Mouse (Mus musculus): ENCODE data around the gene Glis2. TPM values are rescaled to one million over a fixed set of nuclear protein-coding genes. Genes with fewer than 3 reads are reported as not detected.

Gene Glis2
- 10 to 100 TPM; 12.9 to 16.2 TPM for total RNA-seq (2021)
- long read RNA-seq, experiment 1, partial matches to known transcripts = 1 of 9 reads
- long read RNA-seq, experiment 1, other reads (novel, unspliced or antisense) = 6 of 9 reads
- long read RNA-seq, experiment 2, partial matches to known transcripts = 2 of 5 reads
- long read RNA-seq, experiment 2, other reads (novel, unspliced or antisense) = 2 of 5 reads

DNA sequence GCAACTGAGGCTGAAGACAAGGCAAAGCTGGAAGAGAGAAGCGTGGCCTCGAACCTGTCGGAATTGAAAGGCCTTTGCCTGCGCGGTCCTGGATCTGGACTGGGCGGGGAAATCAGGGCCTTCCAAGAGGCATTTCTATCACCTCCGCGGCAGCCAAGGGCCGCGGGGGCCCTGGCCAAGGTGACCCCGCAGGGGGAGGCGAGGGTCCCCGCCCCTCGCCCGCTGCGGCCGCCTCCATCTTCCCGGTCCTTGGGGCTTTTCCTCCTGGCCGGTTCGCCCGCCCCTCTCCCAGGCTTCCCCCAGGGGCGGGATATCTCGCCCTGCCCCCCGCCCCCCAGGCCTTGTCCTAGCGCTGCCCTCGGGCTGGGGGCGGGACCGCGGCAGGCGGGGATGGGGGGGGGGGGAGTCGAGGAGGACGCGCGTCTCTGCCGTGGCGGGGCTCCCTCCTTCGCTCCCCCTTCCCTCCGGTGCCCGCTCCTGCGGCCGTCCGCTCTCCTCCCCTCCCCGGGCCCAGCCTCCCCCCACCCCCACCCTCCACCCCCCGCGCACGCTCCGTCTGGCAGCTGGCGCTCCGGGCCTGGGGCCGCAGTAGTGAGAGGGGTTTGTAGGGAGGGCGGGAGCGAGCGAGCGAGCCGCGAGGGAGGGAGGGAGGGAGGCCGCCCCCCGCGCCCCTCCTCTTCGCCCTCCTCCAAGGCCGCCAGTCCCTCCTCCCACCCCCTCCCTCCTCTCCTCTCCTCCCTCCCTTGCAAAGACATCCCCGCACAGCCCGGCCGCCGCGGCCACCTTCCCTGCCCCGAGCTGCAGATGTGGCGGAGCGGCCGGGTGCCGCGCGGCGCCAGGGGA, at the start of gene Glis2:
Gene Glis2, plus strand, starts transcription at position 743 of the 843 bp plus-strand sequence.
- intact Hi-C loops (cut with DNase I) = no loop called here
- DNase-seq (ENCODE audit: extremely low spot score in 1 of 2, low spot score in 2 of 2) = peak; percentile 45 to 52

DNA sequence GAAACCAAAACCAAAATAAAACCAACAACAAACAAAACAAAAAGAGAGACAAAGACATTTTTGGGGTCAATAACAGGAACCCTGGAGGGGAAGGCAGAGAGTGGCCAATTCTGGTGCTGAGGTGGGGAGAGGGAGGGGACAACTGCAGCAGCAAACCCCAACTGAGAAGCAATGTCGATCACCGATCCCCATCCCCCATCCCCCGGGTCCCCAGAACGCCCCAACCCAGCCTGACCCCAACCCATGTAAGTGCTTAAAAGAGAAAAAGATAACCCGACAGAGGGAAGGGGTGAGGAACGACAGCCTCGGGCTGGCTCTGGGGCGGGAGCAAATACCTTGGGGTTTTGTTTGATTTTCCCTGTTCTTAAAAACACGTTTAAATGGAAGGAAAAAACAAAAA, 49.7 kb upstream of the Glis2 start:
- intact Hi-C loops (cut with DNase I) = loop anchor here (5.0 kb wide), 1 partner anchor 128 kb away; no protein-coding TSS in a partner anchor
- no peak overlapping the region for H3K4me3 ChIP-seq
- no peak for DNase-seq (ENCODE audit: extremely low spot score in 1 of 2, low spot score in 2 of 2)
- no peak overlapping the region for H3K27ac ChIP-seq
- TF ChIP-seq CTCF (IDR thresholded peaks at IDR 0.05) = no peak

More for the DNA sequence above, at the start of gene Glis2:
- TF ChIP-seq CTCF (IDR thresholded peaks at IDR 0.05) = no peak
- Histone ChIP-seq H3K27ac (peak within 1 kb of the TSS; percentile 90), H3K4me3 (peak within 1 kb of the TSS; percentile 80)

DNA sequence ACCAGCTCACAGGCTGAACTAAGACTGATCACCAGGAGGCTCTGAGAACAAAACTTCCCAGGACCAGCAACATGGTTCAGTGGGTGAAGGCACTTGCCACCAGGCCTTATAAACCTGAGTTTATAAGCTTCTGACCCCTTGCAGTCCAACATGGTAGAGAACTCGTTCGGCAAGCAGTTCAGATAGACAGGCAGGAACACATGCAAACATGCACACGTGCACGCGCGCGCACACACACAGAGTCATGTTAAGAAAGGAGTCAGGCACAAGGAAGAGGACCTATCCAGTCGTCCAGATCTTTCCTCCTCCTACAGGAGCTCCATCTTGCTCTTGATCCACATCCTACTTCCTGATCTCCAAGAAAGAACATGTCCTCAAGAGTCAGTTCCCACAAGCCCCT, 47.7 kb upstream of the Glis2 start:
- intact Hi-C loops (cut with DNase I) = no loop called here
- TF ChIP-seq CTCF (IDR thresholded peaks at IDR 0.05) = no peak
- H3K4me3 ChIP-seq = no peak overlapping the region

DNA sequence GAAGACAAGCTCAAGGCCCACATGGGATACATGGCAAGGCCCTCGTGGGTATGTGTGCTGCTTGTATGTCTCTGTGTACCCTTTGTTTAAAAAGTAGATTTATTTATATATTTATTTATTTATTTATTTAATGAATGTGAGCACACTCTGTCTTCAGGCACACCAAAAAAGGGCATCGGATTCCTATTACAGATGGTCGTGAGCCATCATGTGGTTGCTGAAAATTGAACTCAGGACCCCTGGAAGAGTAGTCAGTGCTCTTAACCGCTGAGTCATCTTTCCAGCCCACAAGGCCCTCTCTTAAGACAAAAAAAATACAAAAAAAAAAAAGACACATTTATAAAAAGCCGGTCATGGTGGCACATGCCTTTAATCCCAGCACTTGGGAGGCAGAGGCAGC, 46.9 kb upstream of the Glis2 start:
- no peak for TF ChIP-seq CTCF (IDR thresholded peaks at IDR 0.05)
- DNase-seq (ENCODE audit: extremely low spot score in 1 of 2, low spot score in 2 of 2) = no peak
- Histone ChIP-seq H3K27ac (no peak overlapping the region), H3K4me3 (no peak overlapping the region)
- intact Hi-C loops (cut with DNase I) = no loop called here

More for the DNA sequence above, 47.7 kb upstream of the Glis2 start:
- DNase-seq (ENCODE audit: extremely low spot score in 1 of 2, low spot score in 2 of 2) = no peak
- no peak overlapping the region for H3K27ac ChIP-seq

DNA sequence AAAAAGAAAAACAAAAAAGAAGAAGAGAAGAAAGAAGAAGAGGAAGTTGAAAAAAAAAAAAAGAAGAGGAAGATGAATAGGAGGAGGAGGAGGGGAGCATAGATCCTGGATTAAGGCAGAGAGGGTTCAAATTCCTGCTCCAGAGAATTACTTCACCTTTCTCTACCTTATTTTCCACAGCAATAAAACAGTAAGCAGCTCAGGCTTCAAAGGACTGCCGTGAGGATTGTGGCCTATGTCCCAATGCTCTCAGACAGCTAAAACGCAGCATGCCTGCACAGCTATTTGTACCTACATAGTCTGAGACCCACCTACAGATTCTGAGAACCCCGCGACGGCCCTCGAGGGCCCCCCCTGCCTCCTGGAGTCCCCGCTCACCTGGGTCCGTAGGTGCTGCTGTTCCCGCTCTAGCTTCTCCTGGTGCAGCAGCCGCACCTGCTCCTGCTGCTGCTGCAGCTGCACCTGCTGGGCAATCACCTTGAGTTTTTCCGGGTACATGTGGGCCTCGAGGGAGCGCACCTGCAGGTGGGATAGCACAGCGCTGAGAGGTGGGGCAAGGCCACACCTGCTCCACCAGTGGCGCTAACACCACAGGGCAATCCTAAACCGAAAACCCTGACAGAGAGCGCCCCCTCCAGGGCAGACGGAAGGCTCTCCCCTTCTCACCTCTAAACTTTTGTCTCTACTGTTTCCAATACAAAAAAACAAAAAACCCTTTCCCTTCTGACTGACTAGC, 45.4 kb upstream of the Glis2 start:
- Histone ChIP-seq H3K27ac (no peak overlapping the region), H3K4me3 (no peak overlapping the region)
- intact Hi-C loops (cut with DNase I) = no loop called here
- TF ChIP-seq CTCF (IDR thresholded peaks at IDR 0.05) = no peak; the same call in 1 of the 2 replicates
- no peak for DNase-seq (ENCODE audit: extremely low spot score in 1 of 2, low spot score in 2 of 2)

DNA sequence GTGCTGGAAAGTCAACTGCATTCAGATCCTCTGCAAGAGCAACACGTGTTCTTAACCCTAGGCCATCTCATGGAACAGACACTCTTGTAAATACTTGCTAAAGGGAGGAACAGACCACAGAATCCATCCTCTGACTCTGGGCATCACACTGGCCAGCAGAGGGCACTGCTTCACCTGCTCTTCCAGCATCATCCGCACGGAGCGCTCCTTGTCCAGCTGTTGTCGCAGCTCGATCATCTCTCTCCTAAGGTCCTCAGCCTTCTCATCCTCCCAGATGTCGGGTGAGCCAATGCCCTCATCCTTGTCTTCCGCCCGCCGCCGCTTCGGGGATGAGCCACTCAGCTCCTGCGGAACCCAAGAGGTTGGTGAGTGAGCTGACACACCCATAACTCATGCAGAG, 43.5 kb upstream of the Glis2 start:
- peak; percentile 58 to 66 for DNase-seq (ENCODE audit: extremely low spot score in 1 of 2, low spot score in 2 of 2)
- Histone ChIP-seq H3K4me3 (no peak overlapping the region), H3K27ac (no peak overlapping the region)
- intact Hi-C loops (cut with DNase I) = loop anchor here (2.0 to 10.0 kb wide), 2 partner anchors 56 to 476 kb away; partner anchors contain the start of gene Trap1
- TF ChIP-seq CTCF (IDR thresholded peaks at IDR 0.05) = peak; percentile 98

DNA sequence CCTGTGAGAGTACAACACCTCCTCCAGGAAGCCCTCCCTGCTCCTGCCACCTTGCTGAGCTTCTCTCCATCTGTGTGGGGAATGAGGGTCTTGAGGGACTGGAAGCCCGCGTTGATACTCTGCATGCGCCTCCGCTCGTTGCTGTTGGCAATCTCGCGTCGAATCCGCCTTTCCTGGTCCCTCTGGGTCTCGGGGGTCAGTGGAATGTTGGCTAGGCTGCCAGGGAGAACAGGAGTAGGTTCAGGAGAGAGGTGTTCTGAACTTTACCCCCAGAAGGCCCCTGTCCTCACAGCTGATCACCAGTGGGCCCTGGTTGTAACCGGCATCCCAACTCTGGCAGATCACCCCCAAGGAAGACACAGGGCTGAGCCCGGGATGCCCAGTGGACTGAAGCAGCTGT, 42.6 kb upstream of the Glis2 start:
- no peak for DNase-seq (ENCODE audit: extremely low spot score in 1 of 2, low spot score in 2 of 2)
- intact Hi-C loops (cut with DNase I) = loop anchor here (2.0 to 10.0 kb wide), 2 partner anchors 55 to 477 kb away; partner anchors contain the start of gene Trap1
- TF ChIP-seq CTCF (IDR thresholded peaks at IDR 0.05) = no peak
- no peak overlapping the region for H3K4me3 ChIP-seq
- H3K27ac ChIP-seq = no peak overlapping the region

DNA sequence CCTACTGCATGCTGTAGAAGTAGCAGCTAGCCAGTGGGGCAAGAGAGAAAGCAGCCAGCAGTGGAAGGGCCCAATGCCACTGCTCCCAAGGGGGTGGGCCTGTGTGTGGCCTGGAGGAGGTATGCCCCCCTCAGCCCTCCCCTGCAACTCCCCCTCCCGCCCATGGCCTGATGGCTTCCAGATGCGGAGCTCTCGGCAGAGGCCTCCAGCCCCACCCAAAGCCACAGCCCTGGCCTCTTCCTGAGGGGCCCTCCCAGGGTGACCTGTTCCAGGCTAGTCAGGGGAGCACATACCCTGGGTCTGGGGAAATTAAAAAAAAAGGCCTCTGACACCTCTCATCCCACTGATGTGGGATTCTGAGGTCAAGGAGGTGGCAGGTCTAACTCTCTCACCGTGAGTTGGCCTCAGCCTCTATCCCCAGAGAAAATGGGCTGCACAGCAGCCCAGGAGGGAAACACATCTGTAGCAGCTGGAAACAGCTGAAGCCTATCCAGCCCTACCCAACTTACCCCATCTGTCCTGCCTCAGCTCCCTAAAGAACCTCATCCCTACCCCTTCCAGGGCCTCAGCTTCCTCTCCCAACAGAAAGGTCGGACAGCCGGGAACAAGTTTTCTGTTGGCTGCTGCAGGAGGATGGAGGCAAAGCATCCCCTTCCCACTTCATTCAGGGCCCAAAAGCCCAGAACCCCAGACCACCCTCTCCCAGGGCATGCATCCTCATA, 41.5 kb upstream of the Glis2 start:
- no peak for TF ChIP-seq CTCF (IDR thresholded peaks at IDR 0.05)
- Histone ChIP-seq H3K4me3 (no peak overlapping the region), H3K27ac (no peak overlapping the region)
- intact Hi-C loops (cut with DNase I) = loop anchor here (10.0 kb wide), 1 partner anchor 478 kb away; the partner anchor contains the start of gene Trap1
- DNase-seq (ENCODE audit: extremely low spot score in 1 of 2, low spot score in 2 of 2) = no peak

DNA sequence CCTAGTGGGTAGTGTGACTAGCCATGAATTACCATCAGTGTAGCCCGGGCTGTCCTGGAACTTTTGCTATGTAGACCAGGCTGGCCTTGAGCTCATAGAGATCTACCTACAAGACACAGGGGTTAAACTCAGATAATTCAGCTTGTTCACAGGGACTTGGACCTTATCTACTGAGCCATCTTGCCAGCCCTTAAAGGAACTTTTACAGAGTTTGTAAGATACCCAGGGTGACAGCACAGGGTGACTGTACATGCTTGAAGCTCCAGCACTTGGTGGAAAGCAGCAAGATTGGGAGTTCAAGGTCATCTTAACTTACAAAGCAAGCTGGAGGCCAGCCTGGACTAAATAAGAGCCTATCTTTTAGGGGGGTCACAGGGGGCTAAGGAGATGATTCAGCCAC, 39.0 kb upstream of the Glis2 start:
- TF ChIP-seq CTCF (IDR thresholded peaks at IDR 0.05) = no peak
- H3K27ac ChIP-seq = no peak overlapping the region
- intact Hi-C loops (cut with DNase I) = loop anchor here (10.0 kb wide), 1 partner anchor 481 kb away; the partner anchor contains the start of gene Trap1

DNA sequence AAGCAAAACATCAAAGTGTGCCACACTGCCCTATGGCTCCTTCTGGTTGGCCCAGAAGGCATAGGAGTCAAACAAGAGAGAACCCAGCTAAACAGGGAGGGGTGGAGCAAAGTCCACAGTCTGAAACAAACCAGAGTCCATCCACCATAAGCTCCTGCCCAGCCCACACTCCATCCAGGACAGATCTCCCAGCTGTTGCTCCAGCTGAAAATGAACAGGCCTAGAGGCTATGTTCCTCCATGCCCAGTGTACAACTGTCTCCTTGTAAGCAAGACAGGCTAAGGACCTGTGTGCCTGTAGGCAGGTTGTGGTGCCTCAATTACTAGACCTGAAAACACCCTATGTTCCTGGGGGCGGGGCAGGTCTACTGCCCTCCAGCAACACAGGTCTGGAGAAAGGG, 37.4 kb upstream of the Glis2 start:
- intact Hi-C loops (cut with DNase I) = loop anchor here (10.0 kb wide), 1 partner anchor 482 kb away; the partner anchor contains the start of gene Trap1
- H3K4me3 ChIP-seq = no peak overlapping the region
- no peak for DNase-seq (ENCODE audit: extremely low spot score in 1 of 2, low spot score in 2 of 2)
- H3K27ac ChIP-seq = no peak overlapping the region
- no peak for TF ChIP-seq CTCF (IDR thresholded peaks at IDR 0.05)

More for the DNA sequence above, 39.0 kb upstream of the Glis2 start:
- no peak overlapping the region for H3K4me3 ChIP-seq
- DNase-seq (ENCODE audit: extremely low spot score in 1 of 2, low spot score in 2 of 2) = no peak

DNA sequence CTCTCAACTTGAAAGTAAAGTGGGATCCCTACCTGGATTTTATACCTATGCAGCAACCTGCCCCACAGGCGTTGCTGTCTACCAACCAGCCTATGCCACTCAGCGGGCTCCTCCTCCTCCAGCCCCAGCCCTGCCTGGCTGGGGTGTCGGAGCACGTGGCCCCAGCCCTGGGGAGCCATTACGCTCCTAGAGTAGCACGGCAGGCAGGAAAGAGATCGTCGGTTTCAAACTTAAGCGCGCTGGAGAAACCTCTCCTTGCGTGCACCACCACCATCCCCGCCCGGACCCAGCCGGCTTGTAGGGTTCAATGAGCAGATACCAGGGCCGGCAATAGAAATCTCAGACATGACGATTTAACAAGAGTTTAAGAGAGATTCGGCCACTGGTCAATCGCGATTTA, 36.6 kb upstream of the Glis2 start:
- peak overlapping the region; percentile 83 for H3K4me3 ChIP-seq
- peak overlapping the region; percentile 96 for H3K27ac ChIP-seq
- peak; percentile 58 to 59 for DNase-seq (ENCODE audit: extremely low spot score in 1 of 2, low spot score in 2 of 2)
- no peak for TF ChIP-seq CTCF (IDR thresholded peaks at IDR 0.05)
- intact Hi-C loops (cut with DNase I) = loop anchor here (10.0 kb wide), 1 partner anchor 483 kb away; the partner anchor contains the start of gene Trap1

Measured in left cerebral cortex, adult 2 months (tissue).